Mouse (Mus musculus) heart, adult 11 months (tissue): ENCODE results near the gene Tubb2a.
A peak's percentile ranks its signal among the peaks of the same experiment; 100 is the strongest.

ENCODE experiments used
- DNase-seq: peaks from one replicate; pipeline ENCODE4 v3.0.0; 2022

Tubb2a gene

GRCm38 (mm10) chr13:34088871-34089288 is 11.1 kb upstream of the Tubb2a start:
- peak; percentile 92 for DNase-seq

- peak; percentile 90 for DNase-seq
Measured at GRCm38 (mm10) chr13:34088201-34088649, 10.4 kb upstream of the Tubb2a start.

GRCm38 (mm10) chr13:34087052-34087812 is 9.4 kb upstream of the Tubb2a start:
- DNase-seq: peak; percentile 89

GRCm38 (mm10) chr13:34084026-34084750 is 6.4 kb upstream of the Tubb2a start:
- DNase-seq: peak; percentile 98

GRCm38 (mm10) chr13:34081926-34082325 is 4.1 kb upstream of the Tubb2a start:
- DNase-seq: peak; percentile 76

GRCm38 (mm10) chr13:34079801-34080200 is 2.0 kb upstream of the Tubb2a start:
- DNase-seq: peak; percentile 79

- peak; percentile 91 for DNase-seq
Measured at GRCm38 (mm10) chr13:34078500-34079280, 883 bp upstream of the Tubb2a start.

- DNase-seq: peak; percentile 97
Measured at GRCm38 (mm10) chr13:34076561-34077491, 981 bp downstream of the Tubb2a start.

GRCm38 (mm10) chr13:34075893-34076292 is 1.9 kb downstream of the Tubb2a start:
- DNase-seq: peak; percentile 92

- DNase-seq: peak; percentile 91
Measured at GRCm38 (mm10) chr13:34074441-34074840, 3.4 kb downstream of the Tubb2a start.

- DNase-seq: peak; percentile 41
Measured at GRCm38 (mm10) chr13:34072847-34073246, 5.0 kb downstream of the Tubb2a start.

GRCm38 (mm10) chr13:34071836-34072235 is 6.0 kb downstream of the Tubb2a start:
- DNase-seq: peak; percentile 76

GRCm38 (mm10) chr13:34070296-34070695 is 7.5 kb downstream of the Tubb2a start:
- DNase-seq: peak; percentile 78

GRCm38 (mm10) chr13:34066351-34066750 is 11.5 kb downstream of the Tubb2a start:
- DNase-seq: no peak

GRCm38 (mm10) chr13:34062466-34062865 is 15.3 kb downstream of the Tubb2a start:
- no peak for DNase-seq

GRCm38 (mm10) chr13:34060061-34060460 is 17.7 kb downstream of the Tubb2a start:
- no peak for DNase-seq

GRCm38 (mm10) chr13:34057252-34057651 is 20.6 kb downstream of the Tubb2a start:
- DNase-seq: no peak

GRCm38 (mm10) chr13:34054983-34055382 is 22.8 kb downstream of the Tubb2a start:
- DNase-seq: no peak

GRCm38 (mm10) chr13:34054391-34054790 is 23.4 kb downstream of the Tubb2a start:
- no peak for DNase-seq

GRCm38 (mm10) chr13:34053673-34054282 is 24.0 kb downstream of the Tubb2a start:
- no peak for DNase-seq

GRCm38 (mm10) chr13:34051692-34052091 is 26.1 kb downstream of the Tubb2a start:
- DNase-seq: peak; percentile 93

- peak; percentile 92 for DNase-seq
Measured at GRCm38 (mm10) chr13:34050479-34050878, 27.3 kb downstream of the Tubb2a start.
